Mouse (Mus musculus) kidney, adult 9 months (tissue): Measurements from ENCODE around the gene Bcas3.

Source experiments
- DNase-seq: peaks from one replicate; pipeline ENCODE4 v3.0.0; 2022

Bcas3 gene

GRCm38 (mm10) chr11:85807353-85807752, 454.4 kb downstream of the Bcas3 start:
- DNase-seq: peak; percentile 44

GRCm38 (mm10) chr11:85811229-85811628, 458.3 kb downstream of the Bcas3 start:
- DNase-seq: no peak

GRCm38 (mm10) chr11:85811676-85812075, 458.7 kb downstream of the Bcas3 start:
- no peak for DNase-seq

GRCm38 (mm10) chr11:85812201-85812966, 459.4 kb downstream of the Bcas3 start:
- peak; percentile 96 for DNase-seq

- DNase-seq: no peak
Measured at GRCm38 (mm10) chr11:85814678-85815077, 461.7 kb downstream of the Bcas3 start.

GRCm38 (mm10) chr11:85816471-85816870, 463.5 kb downstream of the Bcas3 start:
- no peak for DNase-seq

GRCm38 (mm10) chr11:85818401-85818800, 465.4 kb downstream of the Bcas3 start:
- no peak for DNase-seq

- DNase-seq: no peak
Measured at GRCm38 (mm10) chr11:85820959-85821358, 468.0 kb downstream of the Bcas3 start.

GRCm38 (mm10) chr11:85821659-85822058, 468.7 kb downstream of the Bcas3 start:
- no peak for DNase-seq

- DNase-seq: peak; percentile 91
Measured at GRCm38 (mm10) chr11:85823181-85823580, 470.2 kb downstream of the Bcas3 start.

GRCm38 (mm10) chr11:85823794-85824193, 470.8 kb downstream of the Bcas3 start:
- DNase-seq: no peak

GRCm38 (mm10) chr11:85825031-85825430, 472.1 kb downstream of the Bcas3 start:
- no peak for DNase-seq

- peak; percentile 86 for DNase-seq
Measured at GRCm38 (mm10) chr11:85825823-85826222, 472.9 kb downstream of the Bcas3 start.

GRCm38 (mm10) chr11:85827342-85827741, 474.4 kb downstream of the Bcas3 start:
- DNase-seq: peak; percentile 80

- no peak for DNase-seq
Measured at GRCm38 (mm10) chr11:85828691-85829519, 475.9 kb downstream of the Bcas3 start.

- no peak for DNase-seq
Measured at GRCm38 (mm10) chr11:85829520-85830440, 476.8 kb downstream of the Bcas3 start.

- no peak for DNase-seq
Measured at GRCm38 (mm10) chr11:85830901-85831341, 478.0 kb downstream of the Bcas3 start.

GRCm38 (mm10) chr11:85831656-85832230, 478.8 kb downstream of the Bcas3 start:
- DNase-seq: no peak

GRCm38 (mm10) chr11:85832231-85832924, 479.4 kb downstream of the Bcas3 start, which contains the start of gene Tbx2:
Gene Tbx2 (plus strand): TSS chr11:85832551.
- DNase-seq: peak; percentile 96

GRCm38 (mm10) chr11:85833081-85833521, 480.1 kb downstream of the Bcas3 start:
- no peak for DNase-seq

GRCm38 (mm10) chr11:85833761-85834385, 480.9 kb downstream of the Bcas3 start:
- no peak for DNase-seq
